Comparison of ENCODE assay signal across 19 mouse cellular contexts in the genomic region with DNA sequence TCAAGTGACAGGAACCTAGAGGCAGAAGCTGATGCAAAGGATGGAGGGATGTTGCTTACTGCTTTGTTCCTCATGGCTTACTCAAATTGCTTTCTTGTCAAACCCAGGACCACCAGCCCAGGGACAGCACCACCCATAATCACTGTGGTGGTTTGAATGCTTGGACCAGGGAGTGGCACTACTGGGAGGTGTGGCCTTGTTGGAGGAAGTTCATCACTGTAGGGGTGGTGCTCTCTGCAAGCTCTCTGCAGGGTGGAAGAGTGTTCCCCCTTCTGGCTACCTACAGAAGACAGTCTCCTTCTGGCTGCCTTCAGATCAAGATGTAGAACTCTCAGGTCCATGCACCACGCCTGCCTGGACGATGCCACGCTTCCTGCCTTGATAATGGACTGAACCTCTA. TPM values are rescaled to one million over a fixed set of nuclear protein-coding genes. Genes with fewer than 3 reads are reported as not detected.
DNase-seq lines count a peak whose midpoint lies in the region; ATAC-seq and TF ChIP-seq lines count a peak whose summit lies in the region.
"Had no signal": no experiment of that assay in that cellular context is flagged by ENCODE, and none has a peak within 500 bp of the region (broad histone marks: within the 10 kb centered on the region; RNA-seq: fewer than 3 reads in every experiment).

No protein-coding gene starts in this region.

- peaks cover 58% of the 10 kb centered on the region for H3K4me1 ChIP-seq in heart, embryonic 13.5 days
- peaks cover 11% of the 10 kb centered on the region for H3K4me1 ChIP-seq in heart, adult 2 months (ENCODE audit: control insufficient read depth, insufficient read depth, low read length)
- H3K4me1 ChIP-seq in liver, postnatal 0 days (ENCODE audit: insufficient read depth): peaks cover 8% of the 10 kb centered on the region

- no peak for TF ChIP-seq EP300 in heart, adult 2 months (IDR thresholded peaks at IDR 0.05; ENCODE audit: insufficient read depth, low read depth, low read length)
- TF ChIP-seq EP300 in liver, postnatal 0 days (IDR thresholded peaks at IDR 0.05; ENCODE audit: low read depth): no peak

- WGBS in heart, embryonic 13.5 days: 65% methylated on average over 3 of the region's 3 CpGs
- WGBS in heart, adult 2 months: 90% methylated on average over 3 of the region's 3 CpGs
- 68% methylated on average over 3 of the region's 3 CpGs for WGBS in liver, postnatal 0 days (ENCODE audit: insufficient replicate concordance)

- no peak for DNase-seq in heart, adult 2 months
- DNase-seq in 3T3-L1 (ENCODE audit: low read depth, low spot score) (peak; percentile 64), MN1 (ENCODE audit: low spot score) (peak; percentile 14)
- DNase-seq in liver, postnatal 0 days: no peak
- DNase-seq in left cerebral cortex, adult 9 months (ENCODE audit: low spot score in 2 of 2): no peak
- no peak for DNase-seq in layer of hippocampus, postnatal 25 days (ENCODE audit: extremely low spot score in 1 of 2, low spot score in 1 of 2)
- DNase-seq: cerebellum, postnatal 10 days; kidney, adult 9 months; layer of hippocampus, adult 9-11 months; lung, embryonic 14.5 days; right cerebral cortex, postnatal 4 days had no signal

- H3K79me2 ChIP-seq in heart, adult 2 months (replicated peaks; ENCODE audit: control insufficient read depth, insufficient read depth, low read length): no peaks in the 10 kb centered on the region

- H3K27me3 ChIP-seq in heart, embryonic 13.5 days (replicated peaks): no peaks in the 10 kb centered on the region
- no peaks in the 10 kb centered on the region for H3K27me3 ChIP-seq in heart, adult 2 months (ENCODE audit: control insufficient read depth, insufficient read depth, low read length)
- no peaks in the 10 kb centered on the region for H3K27me3 ChIP-seq in liver, postnatal 0 days (ENCODE audit: insufficient read depth, low read length)
- H3K27me3 ChIP-seq: hindbrain, embryonic 12.5 days had no signal

- no peak overlapping the region for H3K4me3 ChIP-seq in heart, embryonic 13.5 days
- H3K4me3 ChIP-seq in heart, adult 2 months: no peak overlapping the region
- no peak overlapping the region for H3K4me3 ChIP-seq in liver, postnatal 0 days (ENCODE audit: low read depth, low read length)
- H3K4me3 ChIP-seq: embryonic facial prominence, embryonic 12.5 days; forebrain, embryonic 10.5 days; hindbrain, embryonic 12.5 days; limb, embryonic 10.5 days; midbrain, embryonic 10.5 days had no signal

- no peak for ATAC-seq in heart, embryonic 13.5 days (ENCODE audit: extremely low read depth, insufficient number of reproducible peaks, low FRiP score, low TSS enrichment)
- no peak for ATAC-seq in liver, postnatal 0 days
- ATAC-seq in monocyte, adult 5-6 weeks (replicated peaks; ENCODE audit: insufficient number of reproducible peaks, low FRiP score, low TSS enrichment, poor library complexity, severe bottlenecking): no peak

- H3K9ac ChIP-seq in heart, embryonic 13.5 days: no peak overlapping the region
- no peak overlapping the region for H3K9ac ChIP-seq in heart, adult 2 months (ENCODE audit: low read depth, low read length)
- no peak overlapping the region for H3K9ac ChIP-seq in liver, postnatal 0 days (replicated peaks)
- H3K9ac ChIP-seq: embryonic facial prominence, embryonic 12.5 days; hindbrain, embryonic 12.5 days; lung, embryonic 14.5 days had no signal

- H3K4me2 ChIP-seq in heart, embryonic 13.5 days: no peak overlapping the region
- no peak overlapping the region for H3K4me2 ChIP-seq in liver, postnatal 0 days (ENCODE audit: low read depth, low read length)
- H3K4me2 ChIP-seq: embryonic facial prominence, embryonic 12.5 days; heart, embryonic 11.5 days; hindbrain, embryonic 12.5 days; lung, embryonic 14.5 days had no signal

- H3K9me3 ChIP-seq in heart, embryonic 13.5 days: no peaks in the 10 kb centered on the region
- H3K9me3 ChIP-seq in liver, postnatal 0 days (ENCODE audit: low read length): no peaks in the 10 kb centered on the region
- H3K9me3 ChIP-seq: embryonic facial prominence, embryonic 12.5 days; forebrain, embryonic 10.5 days; hindbrain, embryonic 12.5 days; limb, embryonic 10.5 days; midbrain, embryonic 10.5 days had no signal

- H3K27ac ChIP-seq in heart, embryonic 13.5 days (replicated peaks): 0 out of 2 replicates have a peak overlapping the region, but pooled peaks have one; percentile 89
- H3K27ac ChIP-seq in heart, adult 2 months: no peak overlapping the region
- H3K27ac ChIP-seq in liver, postnatal 0 days (ENCODE audit: low read depth): no peak overlapping the region
- H3K27ac ChIP-seq: forebrain, embryonic 10.5 days; hindbrain, embryonic 12.5 days; limb, embryonic 10.5 days; midbrain, embryonic 10.5 days had no signal

- no peak for TF ChIP-seq CTCF in heart, adult 2 months (IDR thresholded peaks at IDR 0.05)
- TF ChIP-seq CTCF in liver, postnatal 0 days (IDR thresholded peaks at IDR 0.05; ENCODE audit: low read depth): peak; percentile 40

- H3K36me3 ChIP-seq in heart, embryonic 13.5 days: no peaks in the 10 kb centered on the region
- H3K36me3 ChIP-seq in heart, adult 2 months (ENCODE audit: control insufficient read depth, insufficient read depth, low read length): no peaks in the 10 kb centered on the region
- no peaks in the 10 kb centered on the region for H3K36me3 ChIP-seq in liver, postnatal 0 days (replicated peaks; ENCODE audit: insufficient read depth, low read length)
- H3K36me3 ChIP-seq: embryonic facial prominence, embryonic 12.5 days; forebrain, embryonic 10.5 days; hindbrain, embryonic 12.5 days; limb, embryonic 10.5 days; midbrain, embryonic 10.5 days had no signal

- no peak for TF ChIP-seq POLR2A in heart, adult 2 months (IDR thresholded peaks at IDR 0.05; ENCODE audit: insufficient read depth, low read depth, low read length)

- intact Hi-C loops in heart, adult 2 months (cut with DNase I): no loop called here

RNA-seq across cellular contexts. Expression of gene Crebbp, which starts 58.5 kb away (rescaled TPM):
- 20.9 and 21.1 TPM in 2 replicates for polyA plus RNA-seq in heart, embryonic 13.5 days (2015; fragmentation: Nextera tagmentation; extraction: Ambion mirVana)
- total RNA-seq in heart, adult 2 months (2021): 10 to 100 TPM; 34.8 to 39.5 TPM
- polyA plus RNA-seq in heart, adult 2 months (2012; rRNA removed): 15.1 and 17.2 TPM in 2 replicates
- polyA plus RNA-seq in liver, postnatal 0 days (2015; fragmentation: Nextera tagmentation; extraction: Ambion mirVana): 8.7 and 8.9 TPM in 2 replicates
- 10 to 100 TPM; 75.3 to 89.6 TPM for total RNA-seq in layer of hippocampus, postnatal 25 days (2021)
- 40.6 to 106 TPM (median 47.4 TPM) in 3 replicates for total RNA-seq in monocyte, adult 5-6 weeks (2017)

Comparison
In these comparisons a context has a peak if more than half of its experiments do, and no peak if none do; other contexts are left out.
1. DNase-seq: peak in 3T3-L1 (single experiment) and MN1 (single experiment); none in heart, adult 2 months (0 of 2), liver, postnatal 0 days (single experiment), left cerebral cortex, adult 9 months (0 of 2) and layer of hippocampus, postnatal 25 days (0 of 2).